Mouse (Mus musculus) G1E (cell line): ENCODE results near the gene Iqgap3. TPM values are rescaled to one million over a fixed set of nuclear protein-coding genes. Genes with fewer than 3 reads are reported as not detected.
A peak's percentile ranks its signal among the peaks of the same experiment; 100 is the strongest.

Experiments used
- ATAC-seq: 2 replicates; pipeline ENCODE4 v1.8.0; 2016; ENCODE audit warnings: mild to moderate bottlenecking; ENCODE audit not compliant: insufficient number of reproducible peaks, poor library complexity, low FRiP score, severe bottlenecking; ENCODE audit errors: extremely low read depth
- DNase-seq: peaks from one replicate; pipeline ENCODE4 v3.0.0; 2012; ENCODE audit warnings: low spot score
- H3K27me3 ChIP-seq: 2 replicates; pipeline ENCODE4 v1.6.1; 2012; ENCODE audit warnings: mild to moderate bottlenecking, low read length, inconsistent platforms; ENCODE audit not compliant: insufficient read depth
- H3K36me3 ChIP-seq: replicated peaks from 2 replicates; pipeline ENCODE3; 2012; ENCODE audit warnings: mild to moderate bottlenecking, inconsistent platforms
- H3K4me1 ChIP-seq: 2 replicates; pipeline ENCODE4 v1.6.1; 2012; ENCODE audit warnings: low read depth, low read length, inconsistent platforms, mixed read lengths; ENCODE audit not compliant: insufficient read depth
- H3K4me3 ChIP-seq: 2 replicates; pipeline ENCODE4 v1.5.1; 2012; ENCODE audit warnings: low read depth, mild to moderate bottlenecking, inconsistent platforms, low read length, moderate library complexity, mixed read lengths
- H3K9me3 ChIP-seq: replicated peaks from 2 replicates; pipeline ENCODE4 v1.6.1; 2012; ENCODE audit warnings: inconsistent platforms
- CTCF ChIP-seq: IDR thresholded peaks from 2 replicates; pipeline ENCODE4 v1.5.1; 2012; ENCODE audit warnings: low read depth, low read length, inconsistent platforms, mixed read lengths
- GATA1 ChIP-seq: IDR thresholded peaks from 2 replicates; pipeline ENCODE4 v1.6.1; 2012; ENCODE audit warnings: borderline replicate concordance, low read length, inconsistent platforms, mixed read lengths
- GATA2 ChIP-seq: IDR thresholded peaks from 2 replicates; pipeline ENCODE4 v1.6.1; 2012; ENCODE audit warnings: low read depth, low read length, inconsistent platforms, borderline replicate concordance
- POLR2AphosphoS5 ChIP-seq: IDR thresholded peaks from 2 replicates; pipeline ENCODE4 v1.6.1; 2012; ENCODE audit warnings: low read depth, low read length, inconsistent platforms; ENCODE audit not compliant: insufficient replicate concordance
- TAL1 ChIP-seq: conservative IDR thresholded peaks from 2 replicates; pipeline ENCODE4 v1.6.1; 2012; ENCODE audit warnings: low read depth, low read length, inconsistent platforms, mixed read lengths
- polyA plus RNA-seq: library from polyadenylated mRNA; stranded (reverse); fragments of >175 nt; gene quantifications from 2 replicates; pipeline ENCODE4 v1.2.3, GENCODE M21; 2012
- total RNA-seq, 2 experiments: library from RNA; stranded (forward) in 1 of 2; stranded (reverse) in 1 of 2; fragments of 200-1000 nt in 1 of 2; fragments of >200 nt in 1 of 2; fragmentation: Nextera tagmentation in 1 of 2; gene quantifications; 2 replicates each; pipeline ENCODE4 v1.2.3; 2014 to 2017

Gene Iqgap3
- total and polyA plus RNA-seq, 3 experiments = 13.8 to 29.3 (median 22.8) TPM

DNA sequence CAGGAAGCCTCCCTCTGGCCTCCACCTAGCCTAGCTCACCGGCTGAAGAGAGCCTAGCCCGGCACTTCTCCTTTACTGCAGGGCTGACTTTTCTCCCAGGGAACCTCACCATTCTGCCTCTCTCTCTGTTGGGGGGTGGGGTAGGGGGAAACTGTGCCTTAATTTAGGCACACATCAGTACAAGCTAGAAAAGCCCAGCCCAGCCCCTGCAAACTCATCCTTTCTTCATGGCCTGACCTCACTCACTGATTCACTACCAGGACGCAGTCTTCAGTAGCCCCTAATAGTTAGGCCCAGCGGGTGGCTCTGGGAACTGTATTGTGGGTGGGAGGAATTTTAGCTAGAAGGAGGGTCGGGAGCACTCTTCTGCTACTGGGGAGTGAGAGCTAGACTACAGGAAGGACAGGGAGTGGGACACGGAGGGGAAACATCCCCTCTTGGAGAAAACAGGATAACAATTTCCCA is 67.8 kb downstream of the Iqgap3 start:
- peaks cover 89% of the 10 kb centered on the region for H3K4me1 ChIP-seq
- peak overlapping the region; percentile 64; the same call in 1 of the 2 replicates for H3K4me3 ChIP-seq
- no peaks in the 10 kb centered on the region for H3K27me3 ChIP-seq
- no peak for TF ChIP-seq POLR2AphosphoS5
- TF ChIP-seq TAL1 = no peak
- no peak for TF ChIP-seq GATA2
- no peak for TF ChIP-seq GATA1
- no peak for TF ChIP-seq CTCF
- H3K9me3 ChIP-seq = no peaks in the 10 kb centered on the region
- DNase-seq (peak; percentile 31), ATAC-seq (no peak)
- H3K36me3 ChIP-seq = peaks cover 93% of the 10 kb centered on the region

DNA sequence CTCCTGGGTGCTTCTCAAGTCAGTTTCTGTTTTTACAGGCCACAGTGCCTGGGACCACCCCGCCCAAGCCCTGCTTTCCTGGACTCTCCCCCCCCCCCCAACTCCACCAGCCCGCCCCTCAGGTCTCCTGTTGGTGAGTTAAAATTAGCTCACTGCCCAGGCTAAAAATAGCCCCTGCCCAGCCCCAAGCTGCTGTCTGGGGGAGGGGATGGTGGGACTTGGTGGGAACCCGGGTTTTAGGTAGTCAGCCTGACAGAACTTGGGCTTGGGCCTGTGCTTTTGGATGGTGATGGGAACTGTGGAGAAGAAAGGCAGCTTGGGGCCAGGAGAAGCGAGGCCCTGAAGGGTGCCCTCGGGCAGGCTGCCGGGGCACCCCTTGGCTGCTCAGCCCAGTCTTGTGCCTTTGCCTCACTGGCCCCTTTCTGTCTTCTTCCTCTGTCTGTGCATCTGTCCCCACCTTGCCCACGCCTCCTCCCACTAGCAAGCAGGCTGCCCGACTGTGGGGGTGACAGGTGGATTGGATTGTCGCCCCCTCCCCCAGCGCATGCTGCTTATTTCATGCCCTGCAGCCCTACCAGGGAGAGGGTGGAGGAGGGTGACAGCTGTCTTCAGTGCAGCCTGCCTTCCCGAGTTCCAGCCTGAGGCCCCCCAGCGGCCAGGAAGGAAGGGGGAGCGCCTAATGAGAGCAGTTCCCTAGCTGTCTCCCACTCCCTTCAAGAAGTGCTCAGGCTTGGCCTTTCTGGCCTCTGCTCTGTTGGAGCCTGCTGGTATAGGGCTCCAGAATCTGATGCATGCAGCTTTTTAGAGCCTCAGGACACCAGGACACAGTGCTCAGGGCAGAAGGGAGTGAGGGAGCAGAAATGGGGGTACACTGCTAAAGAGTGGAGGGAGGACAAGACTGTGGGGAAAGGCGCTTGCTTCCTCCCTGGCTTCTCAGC is 68.6 kb downstream of the Iqgap3 start:
- ATAC-seq (no peak), DNase-seq (no peak)
- Histone ChIP-seq H3K4me1 (peaks cover 87% of the 10 kb centered on the region), H3K9me3 (no peaks in the 10 kb centered on the region), H3K4me3 (peak overlapping the region; percentile 64), H3K27me3 (no peaks in the 10 kb centered on the region), H3K36me3 (peaks cover 92% of the 10 kb centered on the region)
- TF ChIP-seq TAL1 = no peak
- no peak for TF ChIP-seq CTCF
- no peak for TF ChIP-seq GATA2
- TF ChIP-seq POLR2AphosphoS5 = no peak
- no peak for TF ChIP-seq GATA1

DNA sequence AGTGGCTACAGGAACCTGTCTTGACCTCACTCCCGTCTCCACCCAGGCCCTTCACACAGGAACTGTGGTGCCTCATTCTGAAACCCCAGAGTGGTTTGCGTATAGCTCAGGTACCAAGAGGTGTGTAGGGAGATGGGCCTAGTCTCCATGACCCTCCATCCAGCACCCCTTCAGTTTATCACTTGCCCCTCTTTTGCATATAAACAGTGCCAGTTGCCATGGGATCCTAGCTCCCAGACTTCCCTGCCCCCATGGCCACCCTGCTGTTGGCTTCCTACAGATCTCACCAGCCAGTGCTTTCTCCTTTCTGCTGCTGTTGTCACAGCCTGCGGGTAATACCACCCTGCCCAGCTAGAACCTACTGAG is 69.2 kb downstream of the Iqgap3 start:
- H3K4me3 ChIP-seq = peak overlapping the region; percentile 64; the same call in 1 of the 2 replicates
- DNase-seq (no peak), ATAC-seq (no peak)
- no peak for TF ChIP-seq GATA2
- no peak for TF ChIP-seq TAL1
- no peak for TF ChIP-seq GATA1
- TF ChIP-seq POLR2AphosphoS5 = no peak
- TF ChIP-seq CTCF = no peak
- no peaks in the 10 kb centered on the region for H3K27me3 ChIP-seq
- H3K4me1 ChIP-seq = peaks cover 87% of the 10 kb centered on the region
- H3K9me3 ChIP-seq = no peaks in the 10 kb centered on the region
- peaks cover 92% of the 10 kb centered on the region for H3K36me3 ChIP-seq

DNA sequence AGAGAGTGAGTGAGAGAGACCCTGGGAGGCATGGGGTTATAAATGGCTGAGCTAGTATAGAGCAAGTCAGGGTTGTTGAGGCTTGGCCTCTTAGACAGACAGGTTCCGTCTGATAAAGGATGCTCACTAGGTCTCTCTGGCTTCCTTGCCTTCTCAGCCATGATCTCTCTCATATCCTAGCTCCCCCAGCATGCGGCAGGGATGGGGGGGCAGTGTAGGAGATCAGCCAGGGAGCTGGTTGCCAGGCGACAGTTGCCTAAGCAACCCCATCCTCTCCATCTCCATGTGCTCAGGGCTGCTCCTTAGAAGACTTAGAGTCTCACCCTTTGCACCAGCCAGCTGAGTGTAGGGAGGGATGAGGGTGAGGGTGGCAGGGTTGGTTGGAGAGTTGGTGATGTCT is 70.3 kb downstream of the Iqgap3 start:
- Histone ChIP-seq H3K4me3 (no peak overlapping the region), H3K4me1 (peaks cover 84% of the 10 kb centered on the region), H3K36me3 (peaks cover 94% of the 10 kb centered on the region), H3K9me3 (no peaks in the 10 kb centered on the region), H3K27me3 (no peaks in the 10 kb centered on the region)
- no peak for DNase-seq
- no peak for TF ChIP-seq CTCF
- no peak for ATAC-seq

DNA sequence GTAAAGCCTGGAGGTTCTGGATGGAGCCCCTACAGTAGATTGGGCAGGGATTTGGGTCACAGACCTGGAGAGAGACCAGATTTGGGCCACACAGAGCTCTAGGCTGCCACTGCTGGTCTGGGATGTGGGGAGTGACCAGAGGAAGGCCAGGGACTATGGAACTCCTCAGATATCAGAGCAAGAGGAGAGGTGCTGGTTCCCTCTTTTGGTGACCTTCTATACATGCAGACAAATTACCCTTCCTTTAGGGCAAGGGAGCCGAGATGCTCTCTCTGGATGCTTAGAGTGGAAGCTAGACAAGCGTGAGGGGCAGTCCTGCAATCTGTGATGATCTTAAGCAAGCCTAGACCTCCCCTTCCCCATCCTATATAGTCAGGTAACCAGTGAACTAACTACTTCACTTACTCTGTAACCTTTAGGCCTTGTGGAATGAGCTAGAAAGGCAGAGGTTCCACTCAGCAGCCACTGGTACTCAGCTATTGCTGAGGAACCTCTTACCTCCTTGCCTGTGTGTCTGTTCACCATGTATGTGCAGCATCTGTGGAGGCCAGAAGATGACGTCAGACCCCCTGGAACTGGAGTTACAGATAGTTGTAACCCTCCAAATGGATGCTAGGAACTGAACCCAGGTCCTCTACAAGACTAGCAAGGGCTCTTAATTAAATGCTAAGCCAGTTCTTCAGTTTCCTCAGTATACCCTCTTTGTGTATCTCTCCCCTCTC is 71.7 kb downstream of the Iqgap3 start:
- H3K4me1 ChIP-seq = peaks cover 73% of the 10 kb centered on the region
- no peak for TF ChIP-seq GATA1
- H3K36me3 ChIP-seq = peaks cover 94% of the 10 kb centered on the region

DNA sequence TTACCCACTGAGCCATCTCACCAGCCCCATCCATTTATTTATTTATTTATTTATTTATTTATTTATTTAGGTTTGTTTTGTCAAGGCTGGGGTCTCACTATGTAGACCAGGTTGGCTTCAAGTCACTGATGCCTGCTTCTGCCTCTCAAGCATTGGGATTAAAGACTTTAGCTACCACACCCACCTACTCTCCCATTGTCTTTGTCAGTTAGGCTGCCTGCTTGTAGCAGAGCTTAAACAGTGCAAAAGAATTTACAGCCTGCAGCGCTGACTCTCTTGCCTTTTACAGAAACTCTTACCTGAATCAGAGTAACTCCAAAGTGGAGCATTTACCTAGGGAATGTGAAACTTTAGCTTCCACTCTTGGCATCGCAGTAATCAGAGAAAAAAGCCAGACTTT is 72.5 kb downstream of the Iqgap3 start:
- Histone ChIP-seq H3K36me3 (peaks cover 94% of the 10 kb centered on the region), H3K9me3 (no peaks in the 10 kb centered on the region), H3K4me1 (peaks cover 67% of the 10 kb centered on the region), H3K27me3 (no peaks in the 10 kb centered on the region), H3K4me3 (no peak overlapping the region)
- TF ChIP-seq TAL1 (no peak), GATA2 (no peak), POLR2AphosphoS5 (no peak), GATA1 (no peak), CTCF (no peak)
- DNase-seq (no peak), ATAC-seq (no peak)

More for the DNA sequence above, 71.7 kb downstream of the Iqgap3 start:
- no peak for ATAC-seq
- no peaks in the 10 kb centered on the region for H3K9me3 ChIP-seq
- DNase-seq = no peak
- H3K27me3 ChIP-seq = no peaks in the 10 kb centered on the region
- H3K4me3 ChIP-seq = no peak overlapping the region
